Mouse (Mus musculus) testis, adult 2 months (tissue): ENCODE results near the gene Lactb.

Experiments
- CTCF ChIP-seq: fragments of 200-500 bp; IDR thresholded peaks from 2 replicates; pipeline ENCODE4 v1.5.1; 2012; ENCODE audit warnings: low read depth, mild to moderate bottlenecking, inconsistent platforms, low read length, moderate library complexity; ENCODE audit not compliant: control insufficient read depth, insufficient read depth, insufficient replicate concordance
- POLR2A ChIP-seq: fragments of 200-500 bp; IDR thresholded peaks from 2 replicates; pipeline ENCODE4 v1.6.1; 2012; ENCODE audit warnings: low read depth, mild to moderate bottlenecking, inconsistent platforms, low read length, moderate library complexity; ENCODE audit not compliant: control insufficient read depth

GRCm38 (mm10) chr9:66919382-66919971 is 55.8 kb downstream of the Lactb start, which contains the start of gene Rab8b:
- TF ChIP-seq POLR2A (peak; percentile 75), CTCF (no peak)
